Mouse (Mus musculus) erythroblast, embryonic 14.5 days (primary cell): Measurements from ENCODE around the gene Rdh5.

Experiments
- GATA1 ChIP-seq: IDR thresholded peaks from 2 replicates; pipeline ENCODE4 v1.6.1; 2012; ENCODE audit warnings: low read length, inconsistent platforms, mixed read lengths
- TAL1 ChIP-seq: IDR thresholded peaks from 3 replicates; pipeline ENCODE4 v1.6.1; 2012; ENCODE audit warnings: low read length, inconsistent platforms, mixed read lengths

DNA sequence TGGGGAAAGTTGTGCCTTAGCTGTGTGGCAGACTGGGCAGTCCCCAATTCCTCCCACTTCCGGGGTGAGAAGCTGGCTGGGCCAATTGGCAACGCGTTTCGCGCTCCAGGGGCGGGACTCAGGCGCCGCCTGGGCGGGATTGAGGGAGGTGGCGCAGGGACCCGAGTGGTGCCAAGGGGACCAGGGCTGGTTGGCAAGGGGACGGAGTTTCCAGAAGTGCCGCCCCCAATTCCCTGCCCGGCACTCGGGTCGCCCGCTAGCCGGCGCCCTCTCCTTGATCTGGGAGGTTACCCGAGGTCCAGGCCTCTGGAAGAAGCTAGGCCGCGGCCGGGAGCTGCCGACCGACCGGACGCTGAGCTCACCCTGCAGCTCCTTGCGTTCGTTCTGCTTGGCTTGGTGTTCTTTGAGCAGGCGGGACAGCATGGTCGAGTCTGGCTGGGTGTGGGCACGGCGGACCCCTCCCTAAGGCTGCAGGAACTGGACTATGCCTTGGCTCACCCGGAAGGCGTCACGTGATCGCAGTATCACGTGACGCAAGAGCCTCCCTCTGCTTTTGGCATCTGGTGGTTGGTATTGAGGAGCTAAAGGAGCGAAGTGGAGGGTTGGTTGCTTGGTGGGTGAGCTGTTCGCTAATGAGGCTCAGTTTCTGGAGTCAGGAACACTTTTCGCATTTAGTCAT lies 464 bp upstream of the Rdh5 start:
- TF ChIP-seq GATA1 (no peak), TAL1 (no peak)
